Mouse (Mus musculus) lung, postnatal 0 days (tissue): ENCODE data around the gene Arl6.

Experiments used
- CTCF ChIP-seq: IDR thresholded peaks from 2 replicates; pipeline ENCODE4 v1.5.1; 2016; ENCODE audit warnings: antibody characterized with exemption, mild to moderate bottlenecking
- EP300 ChIP-seq: IDR thresholded peaks from 2 replicates; pipeline ENCODE4 v1.6.1; 2016; ENCODE audit warnings: antibody characterized with exemption, mild to moderate bottlenecking, control low read depth

DNA sequence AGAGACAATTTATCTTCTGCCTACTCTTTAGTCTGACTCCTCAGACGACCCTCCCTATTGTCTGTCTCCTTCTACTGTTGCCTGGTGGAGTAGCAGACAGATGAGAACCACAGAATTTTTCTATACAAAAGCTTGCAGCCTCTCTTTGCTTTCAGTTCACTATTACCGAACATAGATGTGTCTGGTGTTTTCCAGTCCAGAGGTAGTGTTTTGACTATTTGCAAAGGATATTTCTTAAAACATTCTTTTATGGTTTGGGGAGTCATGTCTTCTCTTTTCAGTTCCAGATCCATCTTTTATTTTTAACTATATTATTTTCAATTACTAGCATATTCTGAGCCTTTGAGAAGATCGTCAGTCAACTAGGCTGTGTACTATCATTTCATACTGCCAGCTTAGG lies 23.5 kb downstream of the Arl6 start:
- TF ChIP-seq CTCF (no peak), EP300 (no peak)
